Mouse (Mus musculus): ENCODE data around the gene Spaca3. TPM values are rescaled to one million over a fixed set of nuclear protein-coding genes. Genes with fewer than 3 reads are reported as not detected.

Spaca3 gene
- polyA plus RNA-seq, 1 experiment from 2014 or later: not detected

GRCm38 (mm10) chr11:80903426-80903825, 45.3 kb downstream of the Spaca3 start:
- no peaks in the 10 kb centered on the region for H3K27me3 ChIP-seq (replicated peaks)
- no peaks in the 10 kb centered on the region for H3K36me3 ChIP-seq
- no peak overlapping the region for H3K4me2 ChIP-seq
- no peaks in the 10 kb centered on the region for H3K4me1 ChIP-seq
- H3K9me3 ChIP-seq (replicated peaks): no peaks in the 10 kb centered on the region
- WGBS (ENCODE audit: insufficient replicate concordance): 80% methylated on average over 10 of the region's 10 CpGs
- no peak overlapping the region for H3K4me3 ChIP-seq
- no peak overlapping the region for H3K27ac ChIP-seq
- no peak overlapping the region for H3K9ac ChIP-seq
- ATAC-seq: no peak

GRCm38 (mm10) chr11:80904559-80904958, 46.4 kb downstream of the Spaca3 start:
- ATAC-seq: no peak

GRCm38 (mm10) chr11:80906456-80906855, 48.3 kb downstream of the Spaca3 start:
- no peak overlapping the region for H3K9ac ChIP-seq
- H3K4me2 ChIP-seq: no peak overlapping the region
- ATAC-seq: no peak
- no peaks in the 10 kb centered on the region for H3K9me3 ChIP-seq (replicated peaks)
- no peaks in the 10 kb centered on the region for H3K4me1 ChIP-seq
- WGBS (ENCODE audit: insufficient replicate concordance): 29% methylated on average over 4 of the region's 4 CpGs
- H3K4me3 ChIP-seq: no peak overlapping the region
- no peak overlapping the region for H3K27ac ChIP-seq
- no peaks in the 10 kb centered on the region for H3K36me3 ChIP-seq
- no peaks in the 10 kb centered on the region for H3K27me3 ChIP-seq (replicated peaks)

More at GRCm38 (mm10) chr11:80904559-80904958, 46.4 kb downstream of the Spaca3 start:
- H3K9ac ChIP-seq: no peak overlapping the region
- 81% methylated on average over 2 of the region's 2 CpGs for WGBS (ENCODE audit: insufficient replicate concordance)
- no peak overlapping the region for H3K27ac ChIP-seq
- no peaks in the 10 kb centered on the region for H3K27me3 ChIP-seq (replicated peaks)
- no peaks in the 10 kb centered on the region for H3K36me3 ChIP-seq
- no peaks in the 10 kb centered on the region for H3K9me3 ChIP-seq (replicated peaks)
- H3K4me1 ChIP-seq: no peaks in the 10 kb centered on the region
- H3K4me3 ChIP-seq: no peak overlapping the region
- no peak overlapping the region for H3K4me2 ChIP-seq

- Histone ChIP-seq H3K4me1 (no peaks in the 10 kb centered on the region), H3K9ac (no peak overlapping the region), H3K4me3 (no peak overlapping the region), H3K27ac (no peak overlapping the region), H3K4me2 (no peak overlapping the region), H3K36me3 (no peaks in the 10 kb centered on the region), H3K27me3 (replicated peaks) (no peaks in the 10 kb centered on the region), H3K9me3 (replicated peaks) (no peaks in the 10 kb centered on the region)
- 67% methylated on average over 6 of the region's 6 CpGs for WGBS (ENCODE audit: insufficient replicate concordance)
- ATAC-seq: no peak
Measured at GRCm38 (mm10) chr11:80907820-80908219, 49.7 kb downstream of the Spaca3 start.

- no peaks in the 10 kb centered on the region for H3K36me3 ChIP-seq
- H3K4me2 ChIP-seq: no peak overlapping the region
- no peaks in the 10 kb centered on the region for H3K27me3 ChIP-seq (replicated peaks)
- no peak overlapping the region for H3K9ac ChIP-seq
- WGBS (ENCODE audit: insufficient replicate concordance): 61% methylated on average over 5 of the region's 5 CpGs
- no peak overlapping the region for H3K27ac ChIP-seq
- no peaks in the 10 kb centered on the region for H3K9me3 ChIP-seq (replicated peaks)
- ATAC-seq: no peak
- H3K4me3 ChIP-seq: no peak overlapping the region
- no peaks in the 10 kb centered on the region for H3K4me1 ChIP-seq
Measured at GRCm38 (mm10) chr11:80912721-80913120, 54.6 kb downstream of the Spaca3 start.

- WGBS (ENCODE audit: insufficient replicate concordance): 37% methylated on average over 4 of the region's 4 CpGs
- no peaks in the 10 kb centered on the region for H3K36me3 ChIP-seq
- H3K4me1 ChIP-seq: no peaks in the 10 kb centered on the region
- no peaks in the 10 kb centered on the region for H3K9me3 ChIP-seq (replicated peaks)
- H3K4me2 ChIP-seq: no peak overlapping the region
- no peak overlapping the region for H3K4me3 ChIP-seq
- ATAC-seq: no peak
- H3K27me3 ChIP-seq (replicated peaks): no peaks in the 10 kb centered on the region
- H3K27ac ChIP-seq: no peak overlapping the region
- no peak overlapping the region for H3K9ac ChIP-seq
Measured at GRCm38 (mm10) chr11:80913408-80914024, 55.4 kb downstream of the Spaca3 start.

Other genes with a start within 250 kb of the Spaca3 start
- 6.5 and 6.9 TPM in 2 replicates for gene Myo1d, start 78.3 kb upstream of the Spaca3 start, polyA plus RNA-seq (2016; fragmentation: Nextera tagmentation; extraction: Ambion mirVana)
- gene Tmem98, start 48.2 kb upstream of the Spaca3 start, polyA plus RNA-seq (2016; fragmentation: Nextera tagmentation; extraction: Ambion mirVana): 19.6 and 20.1 TPM in 2 replicates